Mouse (Mus musculus): ENCODE results near the gene Arid4b.
"Not testable (repeated sequence)": the region's sequence is repeated elsewhere in the genome, so short reads cannot be mapped to it uniquely, and the experiment has no call there.

Arid4b gene

GRCm38 (mm10) chr13:14063013-14063941 is at the start of gene Arid4b, which contains the start of gene Ggps1:
Arid4b (plus strand) TSS chr13:14063232.
Ggps1 (minus strand) TSS chr13:14063488.
- peak; percentile 98 for DNase-seq (ENCODE audit: low spot score in 2 of 2)

- no peak for DNase-seq (ENCODE audit: low spot score in 2 of 2)
Observed at GRCm38 (mm10) chr13:14014001-14014400, 49.0 kb upstream of the Arid4b start.

GRCm38 (mm10) chr13:14014540-14014939 is 48.5 kb upstream of the Arid4b start:
- no peak for DNase-seq (ENCODE audit: low spot score in 2 of 2)

GRCm38 (mm10) chr13:14015609-14016008 is 47.4 kb upstream of the Arid4b start:
- DNase-seq (ENCODE audit: low spot score in 2 of 2) = no peak

- no peak for DNase-seq (ENCODE audit: low spot score in 2 of 2)
Observed at GRCm38 (mm10) chr13:14018283-14018682, 44.7 kb upstream of the Arid4b start.

- no peak for DNase-seq (ENCODE audit: low spot score in 2 of 2)
Observed at GRCm38 (mm10) chr13:14018852-14019251, 44.2 kb upstream of the Arid4b start.

GRCm38 (mm10) chr13:14021417-14021816 is 41.6 kb upstream of the Arid4b start:
- not testable (repeated sequence) for DNase-seq (ENCODE audit: low spot score in 2 of 2)

GRCm38 (mm10) chr13:14025554-14025953 is 37.5 kb upstream of the Arid4b start:
- no peak for DNase-seq (ENCODE audit: low spot score in 2 of 2)

- DNase-seq (ENCODE audit: low spot score in 2 of 2) = no peak
Observed at GRCm38 (mm10) chr13:14026154-14026820, 36.7 kb upstream of the Arid4b start.

- DNase-seq (ENCODE audit: low spot score in 2 of 2) = no peak
Observed at GRCm38 (mm10) chr13:14033309-14034072, 29.5 kb upstream of the Arid4b start.

GRCm38 (mm10) chr13:14034073-14034348 is 29.0 kb upstream of the Arid4b start:
- DNase-seq (ENCODE audit: low spot score in 2 of 2) = peak in 1 of 2 experiments; percentile 26

- not testable (repeated sequence) for DNase-seq (ENCODE audit: low spot score in 2 of 2)
Observed at GRCm38 (mm10) chr13:14035352-14035751, 27.7 kb upstream of the Arid4b start.

GRCm38 (mm10) chr13:14035875-14036630 is 27.0 kb upstream of the Arid4b start:
- DNase-seq (ENCODE audit: low spot score in 2 of 2) = no peak

- DNase-seq (ENCODE audit: low spot score in 2 of 2) = no peak
Observed at GRCm38 (mm10) chr13:14038911-14039291, 24.1 kb upstream of the Arid4b start.

- peak; percentile 86 to 89 for DNase-seq (ENCODE audit: low spot score in 2 of 2)
Observed at GRCm38 (mm10) chr13:14039292-14039965, 23.6 kb upstream of the Arid4b start, which contains the start of gene Tbce. Tbce (minus strand) TSS chr13:14039638.

GRCm38 (mm10) chr13:14040186-14040585 is 22.8 kb upstream of the Arid4b start:
- no peak for DNase-seq (ENCODE audit: low spot score in 2 of 2)

GRCm38 (mm10) chr13:14043851-14044250 is 19.2 kb upstream of the Arid4b start:
- DNase-seq (ENCODE audit: low spot score in 2 of 2) = no peak

- no peak for DNase-seq (ENCODE audit: low spot score in 2 of 2)
Observed at GRCm38 (mm10) chr13:14044521-14044920, 18.5 kb upstream of the Arid4b start.

GRCm38 (mm10) chr13:14049878-14050277 is 13.2 kb upstream of the Arid4b start:
- DNase-seq (ENCODE audit: low spot score in 2 of 2) = no peak

GRCm38 (mm10) chr13:14056801-14057200 is 6.2 kb upstream of the Arid4b start:
- no peak for DNase-seq (ENCODE audit: low spot score in 2 of 2)

- no peak for DNase-seq (ENCODE audit: low spot score in 2 of 2)
Observed at GRCm38 (mm10) chr13:14059582-14059981, 3.5 kb upstream of the Arid4b start.
